Mouse (Mus musculus) c-Kit-positive CD71-negative TER-119-negative erythroid progenitor cells, embryonic 14.5 days (primary cell): ENCODE results near the gene Arrb2.
"Not testable (repeated sequence)": the region's sequence is repeated elsewhere in the genome, so short reads cannot be mapped to it uniquely, and the experiment has no call there.

Experiments used
- DNase-seq: peaks from one replicate; pipeline ENCODE4 v3.0.0-alpha.2; 2013; ENCODE audit warnings: low read depth

Gene Arrb2

DNA sequence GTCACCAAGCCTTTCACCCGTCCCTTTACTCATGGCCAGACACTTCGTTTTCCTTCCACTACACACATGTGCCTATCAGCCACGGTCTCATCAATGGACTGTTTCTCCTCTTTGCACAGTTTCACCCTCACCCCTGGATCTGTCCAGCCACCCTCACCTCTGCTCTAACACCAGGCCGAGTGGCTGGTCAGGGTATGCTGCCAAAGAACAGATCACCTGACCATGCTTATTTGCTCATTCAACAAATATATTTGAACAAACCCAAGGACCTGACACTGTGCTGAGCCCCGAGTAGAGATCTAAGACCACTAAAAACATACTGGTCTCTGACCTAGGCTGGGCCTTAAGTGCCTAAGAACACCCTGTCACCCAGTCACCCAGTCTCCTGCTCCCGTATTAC is 12.2 kb downstream of the Arrb2 start:
- no peak for DNase-seq

DNA sequence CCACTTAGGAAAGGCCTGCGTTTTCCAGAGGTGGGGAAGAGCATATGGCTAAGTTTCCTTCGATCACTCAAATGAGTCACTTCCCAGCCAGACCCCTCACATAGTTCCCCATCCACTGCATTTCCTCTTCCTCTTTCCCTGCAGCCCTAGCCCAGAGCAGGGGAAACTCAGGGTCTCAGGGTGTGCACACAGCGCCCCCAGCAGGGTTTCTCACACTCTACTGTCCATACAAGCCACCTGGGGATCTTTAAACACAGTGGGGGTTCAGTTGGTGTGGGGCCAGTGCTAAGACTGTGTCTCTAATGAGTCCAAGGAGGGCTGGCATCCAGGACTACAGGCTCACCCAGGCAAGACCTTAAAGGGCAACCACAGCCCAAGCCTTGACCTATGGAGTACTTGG is 14.3 kb downstream of the Arrb2 start:
- no peak for DNase-seq

DNA sequence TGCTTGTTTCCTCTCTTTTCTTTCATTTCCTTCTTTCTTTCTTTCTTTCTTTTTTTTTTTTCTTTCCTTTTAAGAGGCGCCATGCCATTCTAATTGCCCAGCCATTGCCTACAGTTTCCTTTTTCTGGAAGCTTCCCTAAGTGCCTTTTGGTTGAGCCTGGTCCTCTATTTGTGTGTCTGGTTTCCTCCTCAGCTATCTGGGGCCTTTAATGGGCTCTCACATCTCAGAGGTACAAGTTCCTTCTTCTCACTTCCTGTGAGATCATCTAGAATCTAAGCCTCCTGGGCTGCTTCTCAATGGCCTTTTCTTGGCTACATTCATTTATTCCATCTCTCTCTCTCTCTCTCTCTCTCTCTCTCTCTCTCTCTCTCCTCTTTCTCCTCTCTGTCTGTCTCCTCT is 14.9 kb downstream of the Arrb2 start:
- no peak for DNase-seq

DNA sequence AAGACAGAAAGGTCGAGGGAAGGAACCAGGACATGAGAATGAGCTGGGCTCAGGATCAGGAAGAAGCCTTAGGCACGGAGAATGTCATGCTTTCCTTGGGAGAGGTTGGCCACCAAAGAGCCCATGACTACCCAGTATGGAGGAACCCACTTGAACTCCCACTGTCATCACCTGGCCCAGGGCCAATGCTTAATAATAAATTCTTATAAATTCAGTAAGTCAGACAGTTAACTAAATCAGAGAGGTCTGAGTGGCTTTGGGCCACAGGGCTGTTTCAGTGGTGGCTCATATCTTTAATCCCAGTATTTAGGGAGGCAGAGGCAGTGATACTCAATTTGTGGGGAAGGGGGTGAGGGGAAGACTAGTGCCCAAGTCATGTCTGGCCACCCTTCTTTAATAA is 18.5 kb downstream of the Arrb2 start:
- DNase-seq = no peak

DNA sequence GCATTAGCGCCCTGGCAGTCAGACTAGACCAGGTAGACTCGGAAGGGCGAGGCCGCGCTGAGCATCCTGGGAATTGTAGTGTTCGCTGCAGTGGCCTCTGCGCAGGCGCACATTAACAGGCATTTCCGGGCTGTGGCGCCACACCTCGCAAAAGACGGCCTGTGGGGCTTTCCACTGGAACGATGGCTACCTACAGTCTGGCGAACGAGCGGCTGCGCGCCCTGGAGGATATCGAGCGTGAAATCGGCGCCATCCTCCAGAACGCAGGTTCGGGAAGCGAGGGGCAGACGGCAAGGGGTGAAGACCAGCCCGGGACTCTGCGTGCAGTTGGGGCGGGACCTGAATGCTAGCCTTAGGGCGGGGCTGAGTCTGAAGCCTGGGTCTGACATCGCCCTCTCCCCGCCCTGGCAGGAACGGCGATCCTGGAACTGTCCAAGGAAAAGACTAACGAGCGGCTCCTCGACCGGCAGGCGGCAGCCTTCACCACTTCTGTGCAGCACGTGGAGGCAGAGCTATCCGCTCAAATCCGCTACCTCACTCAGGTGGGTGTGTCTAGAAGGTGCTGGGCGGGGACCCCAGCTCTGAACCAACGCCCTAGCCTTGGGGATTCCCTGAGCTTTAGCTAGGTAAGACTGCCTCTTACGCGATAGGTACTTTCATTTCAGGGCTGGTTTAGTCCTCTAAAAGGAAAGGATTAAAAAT is 19.5 kb downstream of the Arrb2 start, which contains the start of gene Med11:
Med11 (plus strand) TSS at position 123 of the 702 bp plus-strand sequence.
- DNase-seq = peak; percentile 93

DNA sequence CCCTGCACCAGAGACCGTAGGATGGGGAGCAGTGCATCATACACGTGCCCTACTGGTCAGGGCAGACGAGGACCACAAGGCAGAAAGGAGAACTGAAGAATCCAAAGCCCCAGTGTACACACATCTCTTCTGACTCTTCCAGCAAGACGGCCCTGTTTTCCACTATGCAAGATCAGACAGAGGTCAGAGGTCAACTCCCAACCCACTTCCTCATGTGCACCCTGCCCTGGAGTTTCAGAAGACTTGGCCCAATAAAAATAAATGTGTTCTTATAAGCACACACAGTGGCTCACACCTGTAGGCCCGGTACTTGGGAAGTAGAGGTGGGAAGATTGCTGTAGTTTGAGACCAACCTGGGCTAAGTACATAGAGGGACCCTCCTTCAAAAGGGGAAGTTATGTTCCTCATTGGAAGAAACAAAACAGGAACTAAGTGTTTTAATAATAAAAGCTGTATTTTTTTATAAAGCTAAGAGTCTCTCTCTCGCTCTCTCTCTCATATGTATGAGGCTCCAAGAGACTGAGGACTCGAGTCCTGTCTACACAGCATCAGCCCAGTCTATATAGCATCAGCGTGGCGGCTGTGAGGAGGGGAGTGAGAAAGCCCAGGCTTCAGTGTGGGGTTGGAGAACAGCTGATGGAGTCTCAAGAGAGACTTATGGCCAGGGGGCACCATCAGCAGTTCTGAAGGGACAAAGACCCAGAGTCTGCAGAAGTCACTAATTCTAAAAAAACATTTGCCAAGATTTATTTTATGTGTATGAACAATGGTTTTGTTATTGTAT is 21.0 kb downstream of the Arrb2 start:
- DNase-seq = no peak

DNA sequence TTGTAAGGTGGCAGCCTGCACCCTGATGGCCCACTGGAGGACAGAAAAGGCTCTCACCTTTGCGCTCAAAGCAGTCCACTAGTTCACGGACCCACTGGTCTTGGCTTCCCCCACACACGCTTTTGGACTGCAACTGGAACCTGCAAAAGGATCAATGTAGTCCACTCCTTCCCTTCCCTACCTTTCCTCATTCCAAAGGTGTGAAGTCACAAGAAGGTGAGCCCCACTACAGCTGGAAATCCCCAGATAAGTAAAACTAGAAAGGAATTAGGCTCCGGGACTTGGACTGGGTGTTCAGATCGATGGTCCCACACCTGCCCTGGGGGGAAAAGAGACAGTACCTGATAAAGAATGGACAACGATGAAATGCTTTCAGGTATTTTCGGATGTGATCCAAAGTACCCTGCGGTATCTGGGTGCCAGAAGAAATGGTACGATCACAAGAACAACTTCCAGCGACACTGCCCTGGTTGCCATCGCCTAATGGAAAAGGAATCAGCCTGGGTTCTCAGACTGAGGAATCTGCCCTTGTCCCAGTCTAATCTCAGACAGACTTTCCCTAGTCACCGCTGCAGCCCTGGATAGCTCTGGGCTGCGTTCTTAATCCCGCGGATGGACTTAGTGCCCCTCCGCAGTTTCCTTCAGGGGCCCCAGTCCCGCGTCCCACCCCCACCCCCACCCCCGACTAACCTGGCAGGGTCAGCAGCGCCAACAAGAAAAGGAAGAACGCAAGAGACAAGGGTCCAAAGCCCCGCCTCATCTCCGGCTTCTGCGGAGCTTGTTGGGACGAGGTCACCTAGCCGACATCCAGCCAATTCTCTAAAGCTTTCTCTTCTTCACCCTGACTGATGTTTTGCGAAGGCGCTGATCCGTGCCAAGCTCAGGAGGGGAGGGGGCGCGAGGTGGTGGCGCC is 26.5 kb downstream of the Arrb2 start, which contains the start of gene Zmynd15:
Zmynd15 (plus strand) TSS at position 746 of the 913 bp plus-strand sequence.
- DNase-seq = no peak

DNA sequence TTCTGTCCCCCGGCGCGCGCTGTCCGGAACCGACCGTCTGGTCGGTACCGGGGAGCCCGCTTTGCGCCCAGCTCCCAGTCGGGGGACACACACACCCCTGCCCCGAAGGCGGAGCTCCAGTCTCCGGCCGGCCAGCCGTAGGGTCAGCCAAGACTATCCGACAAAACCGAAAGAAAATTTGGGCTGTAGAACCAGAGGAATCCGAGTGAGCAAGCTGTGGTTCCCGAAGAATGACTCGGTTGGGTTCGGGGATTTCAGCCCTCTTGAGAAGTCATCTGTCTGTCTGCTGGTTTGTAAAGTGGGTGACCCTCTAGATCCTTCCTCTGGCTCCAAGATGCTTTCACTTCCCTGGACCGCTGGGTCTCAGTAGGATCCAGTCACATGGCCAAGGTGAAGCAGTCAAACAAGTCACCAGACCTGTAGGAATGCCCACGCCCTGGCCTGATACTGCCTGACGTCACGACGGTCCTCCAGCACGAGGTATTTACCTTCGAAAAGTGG is 27.2 kb downstream of the Arrb2 start, which contains the start of gene Cxcl16:
Cxcl16 (minus strand) TSS at position 384 of the 501 bp plus-strand sequence.
- DNase-seq = no peak

DNA sequence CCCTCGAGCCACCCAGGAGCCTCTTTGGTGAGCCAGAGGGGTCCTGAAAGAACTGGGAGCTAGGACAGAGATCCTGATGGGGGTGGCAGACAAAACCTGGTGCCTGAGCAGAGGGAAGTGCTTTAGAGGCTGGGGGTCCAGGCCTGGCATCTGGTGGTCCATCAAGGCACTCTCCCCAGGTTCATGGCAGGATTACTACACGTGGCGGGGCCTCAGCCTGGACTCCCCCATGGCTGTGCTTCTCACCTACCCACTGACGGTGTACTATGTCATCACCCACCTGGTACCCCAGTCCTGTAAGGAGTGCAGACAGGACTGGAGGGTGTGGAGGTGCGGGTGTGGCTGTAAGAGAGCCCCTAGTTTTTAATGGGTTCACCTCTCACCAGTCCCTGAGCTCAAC is 31.5 kb downstream of the Arrb2 start:
- DNase-seq = no peak

DNA sequence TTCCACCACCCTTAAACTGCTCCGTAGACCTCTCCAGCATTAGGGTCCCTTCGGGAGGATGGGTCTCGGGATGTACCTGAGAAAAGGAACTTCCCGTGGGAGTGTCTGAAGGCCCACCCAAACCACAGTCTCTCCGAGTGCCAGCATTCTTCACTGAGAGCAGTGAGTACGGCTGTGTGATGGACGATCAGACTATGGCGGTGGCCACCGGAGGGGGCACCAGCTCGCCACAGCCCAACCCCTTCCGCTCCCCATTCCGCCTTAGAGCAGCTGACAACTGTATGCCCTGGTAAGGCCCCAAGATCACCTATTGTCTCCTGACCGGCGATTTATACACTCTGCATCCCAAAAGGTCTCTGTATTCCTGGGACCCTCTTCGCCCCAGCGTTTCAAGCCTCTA is 32.8 kb downstream of the Arrb2 start:
- DNase-seq = no peak

DNA sequence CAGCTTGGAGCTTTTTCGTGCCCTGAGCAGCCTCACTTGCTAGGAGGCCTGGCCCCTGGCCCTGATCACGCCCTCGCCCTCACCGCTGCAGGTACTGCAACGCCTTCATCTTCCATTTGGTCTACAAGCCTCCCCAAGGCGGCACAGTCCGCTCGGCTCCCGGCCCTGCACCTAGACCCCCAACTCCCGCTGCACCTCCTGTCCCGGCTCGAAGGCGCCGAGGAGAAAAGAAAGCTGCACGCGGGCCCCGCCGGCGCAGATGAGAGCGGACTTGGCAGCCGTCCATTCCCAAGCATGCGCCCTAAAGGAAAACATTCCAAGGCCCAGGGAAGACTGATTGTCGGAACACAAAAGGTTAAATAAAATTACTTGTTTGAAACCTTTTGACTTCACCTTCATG is 33.4 kb downstream of the Arrb2 start:
- no peak for DNase-seq

DNA sequence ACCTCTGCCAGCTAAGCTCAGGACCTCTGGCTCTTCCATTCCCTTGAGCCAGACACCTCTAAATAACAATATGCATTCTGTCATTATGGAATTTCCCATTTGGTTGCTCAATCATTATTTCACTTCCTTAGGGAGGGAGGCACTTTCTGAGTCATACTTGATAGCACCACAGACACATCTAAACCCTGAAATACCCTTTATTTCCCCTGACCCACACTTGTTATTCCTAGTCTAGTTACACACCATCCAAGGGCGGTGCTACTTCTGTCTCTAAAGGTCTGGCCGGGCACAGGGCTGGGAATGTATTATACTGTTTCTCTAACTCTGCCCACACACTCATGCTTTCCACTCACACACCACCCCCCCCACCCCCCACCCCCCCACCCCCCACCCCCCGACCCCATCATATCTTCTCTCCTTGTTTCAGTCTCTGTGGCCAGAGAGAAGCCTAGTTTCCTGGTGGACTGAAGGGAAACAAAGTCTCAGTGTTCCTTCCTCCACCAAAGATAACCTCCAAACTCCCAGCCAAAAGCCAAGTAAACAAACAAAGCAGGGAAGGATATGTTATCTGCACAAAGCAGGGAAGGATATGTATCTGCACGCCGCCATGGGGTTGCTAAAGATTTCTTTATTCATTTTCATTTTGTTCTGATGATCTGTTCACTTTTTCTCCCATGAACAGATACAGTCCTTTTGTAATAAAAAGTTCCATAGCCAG is 35.6 kb downstream of the Arrb2 start:
- no peak for DNase-seq

DNA sequence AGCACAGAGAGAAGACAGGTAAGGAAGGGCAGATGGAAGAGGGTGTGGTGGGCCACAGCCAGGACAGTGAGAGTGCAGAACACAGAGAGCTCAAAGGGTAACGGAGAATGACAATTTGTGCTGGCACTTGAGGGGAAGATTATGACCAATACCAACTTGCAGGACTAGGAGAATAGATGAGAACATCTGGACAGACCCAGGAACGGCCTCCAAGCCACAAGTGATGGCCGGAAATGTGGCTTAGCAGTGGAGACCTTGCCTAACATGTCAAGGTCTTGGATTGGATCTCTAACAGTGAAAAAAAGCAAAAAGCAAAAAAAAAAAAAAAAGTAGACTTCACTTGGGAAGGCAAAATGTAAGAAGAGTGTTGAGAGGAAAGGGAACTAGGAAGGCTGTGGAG is 37.3 kb downstream of the Arrb2 start:
- no peak for DNase-seq

DNA sequence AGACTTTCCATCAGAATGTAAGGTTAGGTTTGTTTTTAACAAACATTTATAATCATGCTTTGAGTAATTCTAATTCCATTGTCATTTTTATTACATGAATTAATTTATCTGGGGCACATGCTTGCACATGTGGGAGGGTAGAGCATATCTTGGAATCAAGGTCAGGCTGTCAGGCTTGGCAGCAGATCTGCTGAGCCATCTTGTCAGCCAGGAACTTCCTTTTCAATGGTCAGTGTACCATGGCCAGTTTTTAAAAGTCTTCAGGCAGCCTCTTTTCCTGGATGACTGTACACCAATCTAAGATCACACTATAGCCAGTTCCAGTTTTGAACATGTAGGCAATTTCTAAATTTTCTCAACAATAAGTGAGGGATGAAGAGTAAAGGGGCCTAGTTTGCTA is 40.3 kb downstream of the Arrb2 start:
- no peak for DNase-seq

DNA sequence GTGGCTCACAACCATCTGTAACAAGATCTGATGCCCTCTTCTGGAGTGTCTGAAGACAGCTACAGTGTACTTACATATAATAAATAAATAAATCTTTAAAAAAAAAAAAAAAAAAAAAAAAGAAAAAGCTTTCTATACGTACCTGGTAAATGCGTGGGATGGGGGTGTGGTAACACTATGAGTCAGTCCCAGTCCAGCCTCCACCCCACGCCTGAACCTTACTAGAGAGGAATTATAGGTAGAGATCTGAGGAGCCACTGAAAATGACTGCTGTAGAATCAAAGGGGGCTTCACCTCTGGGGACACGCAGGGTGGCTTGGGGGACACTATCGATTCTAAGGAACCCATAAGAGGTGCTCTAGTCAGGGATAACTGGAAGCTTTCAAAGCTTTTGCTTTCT is 40.9 kb downstream of the Arrb2 start:
- DNase-seq = not testable (repeated sequence)

DNA sequence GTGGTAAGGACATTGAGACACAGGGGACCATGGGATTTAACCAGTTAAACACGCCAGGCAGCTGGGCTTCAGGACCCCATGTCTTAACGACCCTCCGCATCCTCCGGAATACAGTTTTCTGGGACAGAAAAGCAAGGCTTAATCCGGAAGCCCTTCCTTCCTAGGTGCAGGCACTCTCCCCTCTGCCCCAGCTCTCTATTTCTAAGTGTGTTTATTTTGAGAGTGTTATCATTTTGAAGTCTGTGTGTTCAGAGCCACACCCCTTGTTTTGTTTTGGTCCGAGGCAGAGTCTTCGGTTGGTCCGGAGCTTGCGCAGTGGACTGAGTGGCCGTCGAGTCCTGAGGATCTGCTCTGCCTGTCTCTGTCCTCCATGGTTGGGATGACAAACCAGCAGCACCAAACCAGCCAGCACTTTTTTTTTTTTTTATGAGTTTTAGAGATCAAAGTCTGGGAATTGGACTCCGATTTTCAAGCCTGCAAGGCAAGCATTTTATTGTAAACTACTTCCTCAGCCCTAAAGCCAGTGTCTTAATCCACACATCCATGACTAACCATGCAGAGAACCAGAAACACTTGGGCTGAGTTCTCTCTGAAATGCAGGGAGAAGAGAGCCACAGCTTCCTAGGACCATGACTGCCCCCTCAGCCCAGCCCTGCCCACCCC is 42.6 kb downstream of the Arrb2 start:
- DNase-seq = no peak

DNA sequence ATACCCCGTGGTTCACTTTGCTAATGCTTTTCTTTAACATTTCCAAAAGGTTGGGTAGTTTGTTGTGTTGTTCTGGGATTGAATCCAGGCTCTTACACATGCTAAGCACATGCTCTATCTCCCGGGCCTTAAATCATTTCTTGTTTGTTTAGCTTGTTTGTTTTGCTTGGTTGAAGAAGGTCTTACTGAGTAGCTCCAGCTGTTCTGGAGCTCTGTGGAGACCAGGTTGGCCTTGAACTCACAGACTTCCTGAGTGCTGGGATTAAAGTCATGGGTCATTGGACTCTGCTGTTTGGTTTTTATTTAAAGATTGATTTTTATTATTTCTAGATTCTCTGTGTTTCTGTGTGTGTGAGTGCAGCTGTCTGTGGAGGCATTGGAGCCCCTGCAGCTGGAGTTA is 53.1 kb downstream of the Arrb2 start:
- no peak for DNase-seq

DNA sequence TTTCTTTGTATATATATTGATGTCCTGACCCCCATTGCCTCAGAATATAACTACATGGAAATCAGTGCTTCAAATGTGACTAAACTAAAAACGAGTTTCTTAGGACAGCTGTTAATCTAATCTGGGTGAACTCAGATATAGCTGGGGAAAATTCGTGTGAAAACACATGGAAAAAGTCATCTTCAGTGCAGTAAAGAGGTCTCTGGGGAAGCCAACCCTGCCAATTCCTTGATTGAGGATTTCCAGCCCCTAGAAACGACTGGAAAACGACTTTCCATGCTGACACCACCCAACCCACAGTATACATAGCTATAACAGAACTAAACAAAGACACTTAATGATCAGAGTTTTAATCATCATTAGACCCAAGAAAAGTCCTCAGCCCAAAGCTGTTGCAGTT is 55.4 kb downstream of the Arrb2 start:
- DNase-seq = no peak

DNA sequence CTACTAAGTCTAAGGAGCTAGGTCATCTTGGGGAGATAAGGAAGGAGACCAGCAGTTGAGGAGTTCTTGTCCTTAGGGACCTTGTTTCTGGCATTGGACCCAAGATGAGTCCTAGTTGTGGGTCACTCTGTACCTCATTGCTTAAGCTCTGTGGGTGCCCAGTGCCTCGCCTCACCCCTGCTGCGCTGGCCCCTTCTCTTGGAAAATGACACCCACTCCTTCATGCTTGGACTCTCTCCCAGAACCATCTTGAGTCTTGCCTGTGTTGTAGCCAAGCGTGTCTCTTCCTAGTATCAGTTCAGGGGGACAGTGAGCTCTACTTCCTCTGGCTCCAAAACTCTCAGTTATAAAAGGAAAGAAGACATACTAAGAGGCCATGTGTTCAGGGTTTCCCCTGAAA is 56.7 kb downstream of the Arrb2 start:
- DNase-seq = no peak

DNA sequence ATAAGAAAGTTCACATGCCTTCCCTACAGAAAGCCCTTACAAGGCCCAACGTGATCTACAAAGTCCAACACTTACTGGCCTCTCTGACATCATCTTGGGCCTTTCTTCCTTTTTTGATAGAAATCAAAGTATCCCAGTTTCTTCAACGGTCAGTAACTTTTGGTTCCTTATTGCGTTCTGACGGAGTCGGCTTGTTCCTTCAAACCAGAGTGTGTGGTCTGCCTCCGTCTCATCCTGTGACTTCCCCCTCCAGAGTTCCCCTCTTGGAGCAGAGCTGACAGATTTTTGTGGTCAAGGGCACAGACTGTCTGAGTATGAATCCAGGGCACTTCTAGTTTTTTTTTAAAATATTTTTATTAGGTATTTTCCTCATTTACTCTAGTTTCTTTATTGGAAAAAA is 57.2 kb downstream of the Arrb2 start:
- peak; percentile 29 for DNase-seq
